Mouse (Mus musculus) intestine, embryonic 16.5 days (tissue): ENCODE measurements around the gene Gm20388. TPM values are rescaled to one million over a fixed set of nuclear protein-coding genes. Genes with fewer than 3 reads are reported as not detected.
A peak's percentile ranks its signal among the peaks of the same experiment; 100 is the strongest.

Experiments
- ATAC-seq: fragments of 200-750 bp; cut with Nextera tagmentation; 2 replicates; pipeline ENCODE4 v1.8.0; 2017; ENCODE audit warnings: moderate TSS enrichment, moderate library complexity
- H3K27ac ChIP-seq: fragments of 300-500 bp; sonication (generic); 2 replicates; pipeline ENCODE4 v1.5.1; 2014; ENCODE audit warnings: mild to moderate bottlenecking, low read length
- H3K27me3 ChIP-seq: fragments of 300-500 bp; sonication (generic); replicated peaks from 2 replicates; pipeline ENCODE4 v1.6.1; 2014; ENCODE audit warnings: low read length, control low read depth, mixed read lengths; ENCODE audit not compliant: control insufficient read depth, insufficient read depth
- H3K36me3 ChIP-seq: fragments of 300-500 bp; sonication (generic); 2 replicates; pipeline ENCODE4 v1.6.1; 2014; ENCODE audit warnings: low read length, control low read depth; ENCODE audit not compliant: control insufficient read depth, insufficient read depth
- H3K4me1 ChIP-seq: fragments of 300-500 bp; sonication (generic); 2 replicates; pipeline ENCODE4 v1.6.1; 2014; ENCODE audit warnings: low read length, control low read depth, mixed read lengths; ENCODE audit not compliant: control insufficient read depth, insufficient read depth
- H3K4me2 ChIP-seq: fragments of 300-500 bp; sonication (generic); 2 replicates; pipeline ENCODE4 v1.6.1; 2014; ENCODE audit warnings: low read depth, low read length, control low read depth
- H3K4me3 ChIP-seq: fragments of 300-500 bp; sonication (generic); 2 replicates; pipeline ENCODE4 v1.5.1; 2014; ENCODE audit warnings: mild to moderate bottlenecking, low read length
- H3K9ac ChIP-seq: fragments of 300-500 bp; sonication (generic); 2 replicates; pipeline ENCODE4 v1.6.1; 2014; ENCODE audit warnings: low read depth, low read length
- H3K9me3 ChIP-seq: fragments of 300-500 bp; sonication (generic); 2 replicates; pipeline ENCODE4 v1.6.1; 2016; ENCODE audit warnings: low read length, control low read depth; ENCODE audit not compliant: control insufficient read depth
- WGBS: fragments of 180-500 bp; shearing (Covaris S2); extraction: QIAGEN DNeasy Blood & Tissue Kit; methylation state at CpG from one replicate; pipeline ENCODE4 v1.1.7; 2014; 5-methylcytosine and 5-hydroxymethylcytosine counted together
- polyA plus RNA-seq: library from polyadenylated mRNA; unstranded; fragments of >200 nt; fragmentation: Nextera tagmentation; extraction: Ambion mirVana; gene quantifications from 2 replicates; pipeline ENCODE4 v1.2.1, GENCODE M21; 2015

The Gm20388 gene
- polyA plus RNA-seq, 1 experiment from 2014 or later: 5.8 TPM

GRCm38 (mm10) chr8:121161437-121161836 lies 1250.8 kb downstream of the Gm20388 start:
- Histone ChIP-seq H3K9ac (no peak overlapping the region), H3K27ac (no peak overlapping the region), H3K27me3 (no peaks in the 10 kb centered on the region), H3K9me3 (no peaks in the 10 kb centered on the region), H3K4me1 (peaks cover 9% of the 10 kb centered on the region; the same call in 1 of the 2 replicates), H3K4me3 (no peak overlapping the region), H3K4me2 (no peak overlapping the region), H3K36me3 (no peaks in the 10 kb centered on the region)
- 90% methylated on average over 5 of the region's 5 CpGs for WGBS
- ATAC-seq: no peak

- WGBS: 72% methylated on average over 4 of the region's 4 CpGs
Observed at GRCm38 (mm10) chr8:121162413-121162812, 1251.8 kb downstream of the Gm20388 start.

GRCm38 (mm10) chr8:121162906-121163695 lies 1252.5 kb downstream of the Gm20388 start:
- no peak for ATAC-seq
- WGBS: 63% methylated on average over 11 of the region's 11 CpGs
- Histone ChIP-seq H3K4me3 (no peak overlapping the region), H3K4me1 (peaks cover 9% of the 10 kb centered on the region; the same call in 1 of the 2 replicates), H3K36me3 (no peaks in the 10 kb centered on the region), H3K9me3 (no peaks in the 10 kb centered on the region), H3K27me3 (no peaks in the 10 kb centered on the region), H3K27ac (no peak overlapping the region), H3K9ac (no peak overlapping the region), H3K4me2 (no peak overlapping the region)

More at GRCm38 (mm10) chr8:121162413-121162812, 1251.8 kb downstream of the Gm20388 start:
- Histone ChIP-seq H3K36me3 (no peaks in the 10 kb centered on the region), H3K9me3 (no peaks in the 10 kb centered on the region), H3K27ac (no peak overlapping the region), H3K27me3 (no peaks in the 10 kb centered on the region), H3K4me2 (no peak overlapping the region), H3K9ac (no peak overlapping the region), H3K4me3 (no peak overlapping the region), H3K4me1 (peaks cover 9% of the 10 kb centered on the region; the same call in 1 of the 2 replicates)
- ATAC-seq: no peak

- Histone ChIP-seq H3K4me3 (no peak overlapping the region), H3K4me1 (peaks cover 9% of the 10 kb centered on the region; the same call in 1 of the 2 replicates), H3K4me2 (no peak overlapping the region), H3K27ac (no peak overlapping the region), H3K9me3 (no peaks in the 10 kb centered on the region), H3K27me3 (no peaks in the 10 kb centered on the region), H3K36me3 (no peaks in the 10 kb centered on the region), H3K9ac (no peak overlapping the region)
- peak; percentile 55; the same call in 1 of the 2 replicates for ATAC-seq
- 50% methylated on average over 8 of the region's 8 CpGs for WGBS
Observed at GRCm38 (mm10) chr8:121164017-121164469, 1253.4 kb downstream of the Gm20388 start.

GRCm38 (mm10) chr8:121168033-121168432 lies 1257.4 kb downstream of the Gm20388 start:
- Histone ChIP-seq H3K4me1 (peaks cover 13% of the 10 kb centered on the region; the same call in 1 of the 2 replicates), H3K9ac (no peak overlapping the region), H3K4me2 (no peak overlapping the region), H3K27me3 (no peaks in the 10 kb centered on the region), H3K27ac (no peak overlapping the region), H3K9me3 (no peaks in the 10 kb centered on the region), H3K36me3 (no peaks in the 10 kb centered on the region), H3K4me3 (no peak overlapping the region)
- ATAC-seq: no peak
- WGBS: 63% methylated on average over 5 of the region's 5 CpGs

GRCm38 (mm10) chr8:121170116-121170515 lies 1259.5 kb downstream of the Gm20388 start:
- H3K4me1 ChIP-seq: 0 out of 2 replicates have a peak, but pooled peaks cover 4% of the 10 kb centered on the region
- WGBS: 45% methylated on average over 7 of the region's 7 CpGs
- no peaks in the 10 kb centered on the region for H3K36me3 ChIP-seq
- H3K9me3 ChIP-seq: no peaks in the 10 kb centered on the region
- no peaks in the 10 kb centered on the region for H3K27me3 ChIP-seq
- H3K4me2 ChIP-seq: no peak overlapping the region
- no peak for ATAC-seq
- no peak overlapping the region for H3K9ac ChIP-seq
- H3K4me3 ChIP-seq: no peak overlapping the region
- H3K27ac ChIP-seq: no peak overlapping the region

- 0 out of 2 replicates have a peak, but pooled peaks cover 8% of the 10 kb centered on the region for H3K4me1 ChIP-seq
Observed at GRCm38 (mm10) chr8:121170626-121171552, 1260.2 kb downstream of the Gm20388 start.

GRCm38 (mm10) chr8:121172567-121172966 lies 1261.9 kb downstream of the Gm20388 start:
- Histone ChIP-seq H3K9me3 (no peaks in the 10 kb centered on the region), H3K9ac (no peak overlapping the region), H3K4me1 (0 out of 2 replicates have a peak, but pooled peaks cover 8% of the 10 kb centered on the region), H3K4me3 (no peak overlapping the region), H3K4me2 (no peak overlapping the region), H3K27ac (no peak overlapping the region), H3K27me3 (no peaks in the 10 kb centered on the region), H3K36me3 (no peaks in the 10 kb centered on the region)
- no peak for ATAC-seq
- 71% methylated on average over 8 of the region's 8 CpGs for WGBS

More at GRCm38 (mm10) chr8:121170626-121171552, 1260.2 kb downstream of the Gm20388 start:
- H3K27ac ChIP-seq: no peak overlapping the region
- no peaks in the 10 kb centered on the region for H3K27me3 ChIP-seq
- 59% methylated on average over 27 of the region's 27 CpGs for WGBS
- H3K9ac ChIP-seq: no peak overlapping the region
- H3K4me2 ChIP-seq: no peak overlapping the region
- ATAC-seq: no peak
- no peak overlapping the region for H3K4me3 ChIP-seq
- no peaks in the 10 kb centered on the region for H3K9me3 ChIP-seq
- no peaks in the 10 kb centered on the region for H3K36me3 ChIP-seq

- ATAC-seq: no peak
- WGBS: 72% methylated on average over 10 of the region's 10 CpGs
- H3K27me3 ChIP-seq: no peaks in the 10 kb centered on the region
- H3K4me1 ChIP-seq: 0 out of 2 replicates have a peak, but pooled peaks cover 8% of the 10 kb centered on the region
- H3K4me2 ChIP-seq: no peak overlapping the region
- H3K4me3 ChIP-seq: no peak overlapping the region
- no peaks in the 10 kb centered on the region for H3K36me3 ChIP-seq
- no peak overlapping the region for H3K9ac ChIP-seq
- H3K27ac ChIP-seq: no peak overlapping the region
- no peaks in the 10 kb centered on the region for H3K9me3 ChIP-seq
Observed at GRCm38 (mm10) chr8:121174178-121174577, 1263.5 kb downstream of the Gm20388 start.
